Mouse (Mus musculus) stomach, postnatal 0 days (tissue): ENCODE measurements around the gene Trim33. TPM values are rescaled to one million over a fixed set of nuclear protein-coding genes. Genes with fewer than 3 reads are reported as not detected.

Experiments
- ATAC-seq: fragments of 200-750 bp; cut with Nextera tagmentation; 2 replicates; pipeline ENCODE4 v1.8.0; 2017; ENCODE audit not compliant: low FRiP score, low TSS enrichment
- DNase-seq: peaks from one replicate; pipeline ENCODE4 v3.0.0-alpha.2; 2016; ENCODE audit warnings: low spot score
- H3K27ac ChIP-seq: fragments of 300-500 bp; sonication (generic); replicated peaks from 2 replicates; pipeline ENCODE4 v1.5.1; 2014; ENCODE audit warnings: mild to moderate bottlenecking, control low read depth
- H3K27me3 ChIP-seq: fragments of 300-500 bp; sonication (generic); 2 replicates; pipeline ENCODE4 v1.6.1; 2014; ENCODE audit warnings: low read length; ENCODE audit not compliant: control insufficient read depth, insufficient read depth
- H3K36me3 ChIP-seq: fragments of 300-500 bp; sonication (generic); 2 replicates; pipeline ENCODE4 v1.6.1; 2014; ENCODE audit warnings: low read length, mixed read lengths; ENCODE audit not compliant: control insufficient read depth, insufficient read depth
- H3K4me1 ChIP-seq: fragments of 300-500 bp; sonication (generic); replicated peaks from 2 replicates; pipeline ENCODE4 v1.6.1; 2014; ENCODE audit warnings: antibody characterized with exemption; ENCODE audit not compliant: control insufficient read depth, insufficient read depth
- H3K4me2 ChIP-seq: fragments of 300-500 bp; sonication (generic); replicated peaks from 2 replicates; pipeline ENCODE4 v1.6.1; 2014; ENCODE audit warnings: low read depth, mild to moderate bottlenecking, control low read depth, moderate library complexity
- H3K4me3 ChIP-seq: fragments of 300-500 bp; sonication (generic); 2 replicates; pipeline ENCODE4 v1.5.1; 2014; ENCODE audit warnings: low read depth, low read length, control low read depth
- H3K9ac ChIP-seq: fragments of 300-500 bp; sonication (generic); 2 replicates; pipeline ENCODE4 v1.6.1; 2014; ENCODE audit warnings: mild to moderate bottlenecking, low read length, control low read depth, mixed read lengths
- H3K9me3 ChIP-seq: fragments of 300-500 bp; sonication (generic); 2 replicates; pipeline ENCODE4 v1.6.1; 2016; ENCODE audit warnings: low read length; ENCODE audit not compliant: control insufficient read depth
- CTCF ChIP-seq: IDR thresholded peaks from 2 replicates; pipeline ENCODE4 v1.5.1; 2016; ENCODE audit warnings: antibody characterized with exemption, low read depth, mild to moderate bottlenecking, moderate library complexity
- EP300 ChIP-seq: optimal IDR thresholded peaks from 2 replicates; pipeline ENCODE3; 2016; ENCODE audit warnings: antibody characterized with exemption
- WGBS: fragments of 180-500 bp; shearing (Covaris S2); extraction: QIAGEN DNeasy Blood & Tissue Kit; methylation state at CpG from one replicate; pipeline ENCODE4 v1.1.7; 2014; 5-methylcytosine and 5-hydroxymethylcytosine counted together
- polyA plus RNA-seq: library from polyadenylated mRNA; unstranded; fragments of >200 nt; fragmentation: Nextera tagmentation; extraction: Ambion mirVana; gene quantifications from 2 replicates; pipeline ENCODE4 v1.2.1, GENCODE M21; 2015

Gene Trim33
- polyA plus RNA-seq: 7.3 and 7.5 TPM in 2 replicates

GRCm38 (mm10) chr3:103279182-103280149 lies at the start of gene Trim33:
TSS of gene Trim33 (plus strand) at chr3:103279293.
- Histone ChIP-seq H3K9ac (peak within 1 kb of the TSS; percentile 97), H3K9me3 (no peaks in the 10 kb centered on the region), H3K4me2 (peak within 1 kb of the TSS; percentile 77), H3K27me3 (no peaks in the 10 kb centered on the region), H3K36me3 (no peaks in the 10 kb centered on the region), H3K27ac (peak within 1 kb of the TSS; percentile 96), H3K4me1 (0 out of 2 replicates have a peak, but pooled peaks cover 2% of the 10 kb centered on the region), H3K4me3 (peak within 1 kb of the TSS; percentile 98)
- under 1% methylated on average over 86 of the region's 136 CpGs for WGBS
- peak; percentile 94 for ATAC-seq
- peak; percentile 93 for DNase-seq
- TF ChIP-seq CTCF (no peak), EP300 (no peak)

DNA sequence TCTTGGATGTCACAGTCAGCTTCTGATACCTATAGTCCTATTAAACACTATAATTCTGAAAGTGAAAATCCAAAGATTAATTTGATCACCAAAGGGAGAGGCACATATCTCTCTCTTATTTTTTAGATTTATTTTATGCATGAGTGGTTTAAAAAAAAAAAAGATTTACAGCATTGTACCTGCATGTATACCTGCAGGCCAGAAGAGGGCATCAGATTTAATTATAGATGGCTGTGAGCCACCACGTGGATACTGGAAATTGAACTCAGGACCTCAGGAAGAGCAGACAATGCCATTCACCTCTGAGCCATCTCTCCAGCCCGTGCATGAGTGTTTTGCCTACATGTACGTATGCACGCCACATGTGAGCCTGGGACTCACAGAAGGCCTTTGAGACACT lies 46.7 kb upstream of the Trim33 start:
- TF ChIP-seq EP300: no peak
- peak; percentile 32 for TF ChIP-seq CTCF
- no peak overlapping the region for H3K9ac ChIP-seq
- H3K4me2 ChIP-seq: no peak overlapping the region
- H3K4me1 ChIP-seq: no peaks in the 10 kb centered on the region
- H3K36me3 ChIP-seq: no peaks in the 10 kb centered on the region
- 75% methylated on average over 4 of the region's 4 CpGs for WGBS
- H3K4me3 ChIP-seq: no peak overlapping the region
- 0 out of 2 replicates have a peak, but pooled peaks cover 2% of the 10 kb centered on the region for H3K9me3 ChIP-seq
- no peak for ATAC-seq
- no peak overlapping the region for H3K27ac ChIP-seq
- H3K27me3 ChIP-seq: no peaks in the 10 kb centered on the region
- DNase-seq: no peak

DNA sequence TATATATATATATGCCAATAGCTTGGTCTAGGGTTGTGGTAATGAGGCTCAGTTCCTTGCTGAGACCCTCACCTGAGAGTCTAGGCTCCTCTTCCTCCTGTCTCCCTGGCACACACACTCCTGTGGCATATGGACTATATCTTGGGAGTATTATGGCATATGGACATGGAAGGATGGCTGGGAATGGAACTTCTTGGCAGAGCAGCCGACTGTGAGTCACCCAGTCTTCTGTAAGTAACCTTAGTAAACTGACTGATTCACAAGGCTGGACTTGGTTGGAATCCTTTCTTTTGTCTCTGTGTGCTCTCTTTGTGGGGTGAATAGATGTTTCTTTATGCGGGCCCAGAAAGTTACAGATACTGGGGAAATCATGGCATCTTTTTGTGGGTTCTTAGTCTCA lies 37.6 kb upstream of the Trim33 start:
- Histone ChIP-seq H3K4me3 (no peak overlapping the region), H3K27me3 (no peaks in the 10 kb centered on the region), H3K4me1 (no peaks in the 10 kb centered on the region), H3K27ac (no peak overlapping the region), H3K36me3 (no peaks in the 10 kb centered on the region), H3K4me2 (no peak overlapping the region), H3K9ac (no peak overlapping the region), H3K9me3 (no peaks in the 10 kb centered on the region)
- DNase-seq: no peak
- ATAC-seq: no peak
- no peak for TF ChIP-seq CTCF
- no peak for TF ChIP-seq EP300
- 69% methylated on average over 2 of the region's 2 CpGs for WGBS

DNA sequence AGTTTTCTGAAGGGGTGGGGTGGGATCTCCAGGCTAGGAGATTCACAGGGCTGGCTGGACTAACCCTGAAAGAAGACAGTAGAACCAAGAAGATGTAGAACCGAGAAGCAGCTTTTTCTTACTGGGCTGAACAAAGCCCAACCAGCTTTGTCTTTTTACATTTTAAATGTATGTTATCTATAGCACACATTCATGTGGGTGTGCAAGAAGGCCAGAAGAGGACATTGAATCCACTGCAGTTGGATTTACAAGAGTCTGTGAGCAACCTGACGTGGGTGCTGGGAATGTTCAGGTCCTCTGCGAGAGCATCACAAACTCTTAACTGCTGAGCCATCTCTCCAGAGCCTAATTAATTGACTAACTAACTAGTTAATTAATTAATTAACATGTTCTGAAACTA lies 36.9 kb upstream of the Trim33 start:
- Histone ChIP-seq H3K4me1 (no peaks in the 10 kb centered on the region), H3K9me3 (no peaks in the 10 kb centered on the region), H3K27me3 (no peaks in the 10 kb centered on the region), H3K4me2 (no peak overlapping the region), H3K27ac (no peak overlapping the region), H3K9ac (no peak overlapping the region), H3K4me3 (no peak overlapping the region), H3K36me3 (no peaks in the 10 kb centered on the region)
- DNase-seq: no peak
- no peak for ATAC-seq
- TF ChIP-seq EP300: no peak
- 92% methylated on average over 3 of the region's 3 CpGs for WGBS

DNA sequence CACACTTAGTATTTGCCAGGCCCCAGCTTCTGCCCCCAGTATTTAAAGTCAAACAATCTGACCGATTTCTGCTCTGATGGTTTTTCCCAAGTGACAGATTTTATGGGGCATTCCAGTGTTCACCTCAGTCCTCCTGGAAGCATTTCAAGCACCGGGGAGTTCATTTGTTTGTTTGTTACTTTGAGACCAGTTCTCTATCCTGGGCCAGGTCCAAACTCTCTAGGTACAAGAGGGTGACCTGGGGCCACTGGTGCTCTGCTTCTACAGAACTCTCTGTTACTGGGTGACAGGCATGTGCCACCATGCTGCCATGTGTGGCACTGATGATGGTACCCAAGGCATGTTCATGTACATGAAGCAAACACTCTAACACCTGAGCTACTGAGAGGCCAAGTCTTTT lies 35.6 kb upstream of the Trim33 start:
- Histone ChIP-seq H3K4me2 (no peak overlapping the region), H3K4me3 (no peak overlapping the region), H3K36me3 (no peaks in the 10 kb centered on the region), H3K27ac (no peak overlapping the region), H3K27me3 (no peaks in the 10 kb centered on the region), H3K9me3 (no peaks in the 10 kb centered on the region), H3K4me1 (no peaks in the 10 kb centered on the region), H3K9ac (no peak overlapping the region)
- DNase-seq (no peak), ATAC-seq (no peak)
- 57% methylated on average over 2 of the region's 2 CpGs for WGBS
- no peak for TF ChIP-seq CTCF
- TF ChIP-seq EP300: no peak

DNA sequence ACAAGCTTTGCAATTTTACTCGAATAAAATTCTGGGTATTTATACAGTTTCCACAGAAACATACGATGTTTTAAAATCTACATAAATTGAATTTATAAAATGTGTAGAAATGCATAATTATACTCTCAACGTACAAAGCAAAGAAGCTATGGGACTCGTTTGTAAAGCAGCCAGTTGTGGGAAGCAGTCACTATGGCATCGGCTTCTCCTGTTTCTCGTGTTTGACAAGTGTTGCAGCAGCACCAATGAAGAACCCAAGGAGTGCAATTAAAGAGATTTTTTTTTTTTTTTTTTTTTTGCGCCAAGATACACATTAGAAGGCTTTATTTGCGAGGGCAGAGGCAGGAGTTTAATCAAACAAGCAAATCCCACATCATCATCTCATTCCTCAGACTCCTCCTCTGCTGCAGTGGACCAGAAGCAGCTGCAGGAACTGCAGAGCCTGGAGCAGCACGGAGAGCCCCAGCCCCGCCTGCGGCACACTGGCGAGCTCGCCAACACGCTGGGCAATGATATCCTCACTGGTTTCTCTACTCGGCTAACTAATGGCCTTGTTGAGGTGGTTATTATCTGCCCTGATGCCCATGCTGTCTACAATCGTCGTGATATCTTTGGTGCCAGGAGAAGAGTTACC lies 32.3 kb upstream of the Trim33 start:
- no peaks in the 10 kb centered on the region for H3K27me3 ChIP-seq
- no peak overlapping the region for H3K4me3 ChIP-seq
- ATAC-seq: no peak
- TF ChIP-seq CTCF: no peak
- no peak for TF ChIP-seq EP300
- no peak overlapping the region for H3K9ac ChIP-seq
- WGBS: 56% methylated on average over 17 of the region's 17 CpGs
- H3K4me1 ChIP-seq: no peaks in the 10 kb centered on the region
- no peaks in the 10 kb centered on the region for H3K36me3 ChIP-seq
- no peaks in the 10 kb centered on the region for H3K9me3 ChIP-seq
- no peak overlapping the region for H3K27ac ChIP-seq
- DNase-seq: peak; percentile 32
- H3K4me2 ChIP-seq: no peak overlapping the region
